Mouse (Mus musculus) kidney, embryonic 15.5 days (tissue): Measurements from ENCODE around the gene 5730522E02Rik. TPM values are rescaled to one million over a fixed set of nuclear protein-coding genes. Genes with fewer than 3 reads are reported as not detected.

Source experiments
- ATAC-seq: fragments of 200-750 bp; cut with Nextera tagmentation; replicated peaks from 2 replicates; pipeline ENCODE4 v1.8.0; 2017; ENCODE audit warnings: moderate TSS enrichment; ENCODE audit not compliant: low FRiP score
- H3K27ac ChIP-seq: fragments of 300-500 bp; sonication (generic); 2 replicates; pipeline ENCODE4 v1.5.1; 2015; ENCODE audit warnings: mild to moderate bottlenecking, inconsistent platforms
- H3K27me3 ChIP-seq: fragments of 300-500 bp; sonication (generic); 2 replicates; pipeline ENCODE4 v1.6.1; 2015; ENCODE audit warnings: inconsistent platforms
- H3K36me3 ChIP-seq: fragments of 300-500 bp; sonication (generic); 2 replicates; pipeline ENCODE4 v1.6.1; 2015; ENCODE audit warnings: inconsistent platforms
- H3K4me1 ChIP-seq: fragments of 300-500 bp; sonication (generic); 2 replicates; pipeline ENCODE4 v1.6.1; 2015; ENCODE audit warnings: inconsistent platforms
- H3K4me2 ChIP-seq: fragments of 300-500 bp; sonication (generic); 2 replicates; pipeline ENCODE4 v1.6.1; 2015; ENCODE audit warnings: moderate library complexity, mild to moderate bottlenecking, inconsistent platforms
- H3K4me3 ChIP-seq: fragments of 300-500 bp; sonication (generic); replicated peaks from 2 replicates; pipeline ENCODE4 v1.5.1; 2015; ENCODE audit warnings: mild to moderate bottlenecking, inconsistent platforms
- H3K9ac ChIP-seq: fragments of 300-500 bp; sonication (generic); 2 replicates; pipeline ENCODE4 v1.6.1; 2015; ENCODE audit warnings: mild to moderate bottlenecking, inconsistent platforms
- H3K9me3 ChIP-seq: fragments of 300-500 bp; sonication (generic); replicated peaks from 2 replicates; pipeline ENCODE4 v1.6.1; 2016; ENCODE audit warnings: inconsistent platforms
- WGBS: fragments of 180-500 bp; shearing (Covaris S2); methylation state at CpG from one replicate; pipeline ENCODE4 v1.1.7; 2015; ENCODE audit warnings: mixed read lengths; 5-methylcytosine and 5-hydroxymethylcytosine counted together
- polyA plus RNA-seq: library from polyadenylated mRNA; unstranded; fragments of >200 nt; fragmentation: Nextera tagmentation; extraction: Ambion mirVana; gene quantifications from 2 replicates; pipeline ENCODE4 v1.2.1, GENCODE M21; 2015

5730522E02Rik gene
- polyA plus RNA-seq, 1 experiment from 2014 or later, result 3.0 TPM

DNA sequence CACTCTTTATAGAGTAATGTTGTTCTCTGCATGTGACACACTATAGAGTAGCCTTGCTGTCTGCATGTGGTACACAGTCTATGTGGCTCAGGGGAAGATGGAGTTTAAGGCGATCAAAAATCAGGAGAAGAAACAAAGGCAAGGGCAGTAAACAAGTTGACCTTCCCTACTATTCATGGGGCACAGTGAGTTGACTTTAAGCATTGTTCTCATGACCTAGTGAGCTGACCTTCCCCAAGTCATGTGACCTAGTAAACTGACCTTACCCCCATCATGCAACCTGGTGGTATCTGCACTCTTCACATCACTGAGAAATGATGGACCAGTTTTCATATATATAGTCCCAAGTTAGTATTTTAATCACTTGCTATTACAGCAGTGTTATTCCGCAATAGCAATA, 40.0 kb downstream of the 5730522E02Rik start:
- H3K4me3 ChIP-seq, result no peak overlapping the region
- no peak overlapping the region for H3K4me2 ChIP-seq
- 86% methylated on average over 2 of the region's 2 CpGs for WGBS
- no peaks in the 10 kb centered on the region for H3K27me3 ChIP-seq
- no peak overlapping the region for H3K9ac ChIP-seq
- no peaks in the 10 kb centered on the region for H3K36me3 ChIP-seq
- ATAC-seq, result no peak
- H3K27ac ChIP-seq, result no peak overlapping the region
- H3K9me3 ChIP-seq, result no peaks in the 10 kb centered on the region
- no peaks in the 10 kb centered on the region for H3K4me1 ChIP-seq

DNA sequence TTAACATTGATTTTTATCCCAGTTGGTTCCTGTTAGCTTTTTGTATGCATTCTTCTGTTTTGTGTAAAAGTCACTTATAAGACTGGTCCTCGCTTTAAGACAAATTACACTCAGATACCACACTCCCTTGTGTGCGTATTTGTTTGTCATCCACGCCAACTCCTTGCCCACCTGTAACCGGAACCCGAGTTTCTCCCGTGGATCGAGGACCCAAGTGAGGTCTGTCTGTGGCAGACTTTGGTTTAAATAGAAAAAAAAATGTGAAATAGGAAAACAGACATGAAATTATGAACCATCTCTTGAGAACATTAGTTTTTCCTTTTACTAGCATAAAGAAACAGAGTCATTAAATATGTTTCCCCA, 43.0 kb downstream of the 5730522E02Rik start:
- H3K4me1 ChIP-seq, result no peaks in the 10 kb centered on the region
- H3K4me3 ChIP-seq, result no peak overlapping the region
- no peak overlapping the region for H3K27ac ChIP-seq
- no peaks in the 10 kb centered on the region for H3K9me3 ChIP-seq
- 92% methylated on average over 7 of the region's 7 CpGs for WGBS
- H3K4me2 ChIP-seq, result no peak overlapping the region
- H3K36me3 ChIP-seq, result no peaks in the 10 kb centered on the region
- ATAC-seq, result no peak
- H3K9ac ChIP-seq, result no peak overlapping the region
- H3K27me3 ChIP-seq, result no peaks in the 10 kb centered on the region

GRCm38 (mm10) chr11:26166966-26167608, 43.5 kb downstream of the 5730522E02Rik start:
- no peaks in the 10 kb centered on the region for H3K4me1 ChIP-seq
- H3K4me3 ChIP-seq, result no peak overlapping the region
- ATAC-seq, result no peak
- no peaks in the 10 kb centered on the region for H3K36me3 ChIP-seq
- H3K4me2 ChIP-seq, result no peak overlapping the region
- H3K27ac ChIP-seq, result no peak overlapping the region
- H3K27me3 ChIP-seq, result no peaks in the 10 kb centered on the region
- 73% methylated on average over 4 of the region's 4 CpGs for WGBS
- H3K9me3 ChIP-seq, result no peaks in the 10 kb centered on the region
- H3K9ac ChIP-seq, result no peak overlapping the region

- Histone ChIP-seq H3K9ac (no peak overlapping the region), H3K4me3 (no peak overlapping the region), H3K9me3 (no peaks in the 10 kb centered on the region), H3K27me3 (no peaks in the 10 kb centered on the region), H3K4me2 (no peak overlapping the region), H3K4me1 (no peaks in the 10 kb centered on the region; the same call in 1 of the 2 replicates), H3K36me3 (no peaks in the 10 kb centered on the region), H3K27ac (no peak overlapping the region)
- ATAC-seq, result no peak
- WGBS, result 84% methylated on average over 5 of the region's 5 CpGs
Observed at GRCm38 (mm10) chr11:26164651-26165259, 45.8 kb downstream of the 5730522E02Rik start.

DNA sequence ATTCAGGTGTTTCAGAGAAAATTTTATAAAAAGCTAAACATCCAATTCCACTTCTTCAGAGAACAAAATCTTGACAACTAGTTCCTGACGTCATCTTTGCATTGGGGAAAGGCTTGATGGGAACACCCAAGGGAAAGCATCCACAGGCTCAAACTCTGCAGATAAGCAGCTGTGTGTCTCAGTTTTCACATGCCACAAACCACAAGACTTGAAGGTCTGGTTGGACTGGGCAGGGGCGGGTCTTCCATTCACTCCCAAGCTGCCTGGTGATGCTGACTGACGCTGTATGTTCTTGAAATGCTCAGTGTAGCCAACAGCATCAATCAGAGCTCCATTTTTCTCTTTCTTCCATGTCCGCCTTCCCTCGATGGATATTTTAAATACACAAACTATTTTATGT, 49.2 kb downstream of the 5730522E02Rik start:
- no peaks in the 10 kb centered on the region for H3K36me3 ChIP-seq
- no peak overlapping the region for H3K27ac ChIP-seq
- ATAC-seq, result no peak
- no peaks in the 10 kb centered on the region for H3K9me3 ChIP-seq
- H3K27me3 ChIP-seq, result no peaks in the 10 kb centered on the region
- no peak overlapping the region for H3K4me2 ChIP-seq
- H3K4me3 ChIP-seq, result no peak overlapping the region
- H3K9ac ChIP-seq, result no peak overlapping the region
- WGBS, result 76% methylated on average over 5 of the region's 5 CpGs
- no peaks in the 10 kb centered on the region; the same call in 1 of the 2 replicates for H3K4me1 ChIP-seq

- ATAC-seq, result no peak
- no peaks in the 10 kb centered on the region for H3K36me3 ChIP-seq
- 66% methylated on average over 3 of the region's 3 CpGs for WGBS
Observed at GRCm38 (mm10) chr11:26159033-26159432, 51.5 kb downstream of the 5730522E02Rik start.

DNA sequence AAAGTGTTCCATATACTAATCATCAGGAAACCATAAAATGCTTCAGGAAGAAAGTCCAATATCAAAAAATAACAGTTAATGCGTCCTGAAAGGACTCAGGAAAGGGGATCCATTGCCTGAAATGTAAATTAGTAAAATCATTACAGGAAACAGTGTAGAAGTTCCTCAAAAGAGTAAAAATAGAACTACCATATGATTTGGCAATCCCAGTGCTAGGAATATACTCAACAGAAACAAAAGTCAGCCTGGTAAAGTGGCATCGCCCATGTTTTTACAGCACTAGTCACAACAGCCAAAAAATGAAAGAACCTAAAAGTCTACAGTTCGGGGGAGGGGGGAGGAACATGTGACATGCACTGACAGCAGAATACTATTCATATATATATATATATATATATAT, 70.5 kb downstream of the 5730522E02Rik start:
- Histone ChIP-seq H3K4me2 (no peak overlapping the region), H3K9ac (no peak overlapping the region), H3K9me3 (no peaks in the 10 kb centered on the region), H3K36me3 (no peaks in the 10 kb centered on the region), H3K27me3 (no peaks in the 10 kb centered on the region), H3K27ac (no peak overlapping the region), H3K4me1 (no peaks in the 10 kb centered on the region), H3K4me3 (no peak overlapping the region)
- no peak for ATAC-seq
- WGBS, result 78% methylated on average over 3 of the region's 3 CpGs

More at GRCm38 (mm10) chr11:26159033-26159432, 51.5 kb downstream of the 5730522E02Rik start:
- H3K27ac ChIP-seq, result no peak overlapping the region
- H3K27me3 ChIP-seq, result no peaks in the 10 kb centered on the region
- no peak overlapping the region for H3K9ac ChIP-seq
- H3K4me3 ChIP-seq, result no peak overlapping the region
- no peak overlapping the region for H3K4me2 ChIP-seq
- H3K4me1 ChIP-seq, result no peaks in the 10 kb centered on the region; the same call in 1 of the 2 replicates
- H3K9me3 ChIP-seq, result no peaks in the 10 kb centered on the region

DNA sequence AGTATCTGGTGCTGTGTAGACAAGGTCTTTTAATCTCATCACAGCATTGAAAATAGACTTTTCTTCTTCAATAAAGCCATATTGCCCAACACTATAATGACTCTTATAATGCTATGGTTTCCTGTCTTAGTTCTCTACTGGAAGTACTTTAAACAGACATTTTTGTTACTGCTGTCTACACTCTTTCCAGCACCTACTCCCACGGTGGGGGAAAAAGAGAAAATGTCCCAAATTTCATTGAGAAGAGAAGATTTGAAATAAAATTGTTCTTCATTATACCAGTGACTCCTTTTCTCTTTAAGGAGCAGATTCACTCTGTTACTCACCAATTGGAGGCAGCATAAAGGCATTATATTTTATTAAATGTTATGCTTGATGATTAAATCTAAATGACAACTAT, 72.5 kb downstream of the 5730522E02Rik start:
- Histone ChIP-seq H3K4me3 (no peak overlapping the region), H3K27me3 (no peaks in the 10 kb centered on the region)
- WGBS, result 82% methylated on average over 1 of the region's 1 CpGs

DNA sequence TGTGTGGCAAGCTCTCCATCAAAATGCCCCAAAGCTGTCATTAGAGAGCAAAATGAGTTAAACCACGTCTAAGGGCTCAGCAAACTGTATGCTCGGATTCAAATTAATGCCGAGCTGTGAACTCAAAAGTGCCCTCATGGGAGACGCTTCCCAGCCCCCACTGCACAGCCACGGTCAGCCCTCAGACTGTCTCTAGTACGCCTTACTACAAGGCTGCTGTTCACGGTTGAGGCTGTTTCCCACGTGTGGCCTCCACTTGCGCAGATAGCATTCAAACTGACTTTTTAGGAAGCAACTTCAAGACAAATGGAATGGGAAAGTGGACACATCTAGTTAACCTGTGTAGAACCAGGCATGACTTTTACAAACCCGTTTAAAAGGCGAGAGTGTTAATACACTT, 79.7 kb downstream of the 5730522E02Rik start:
- peak; percentile 71; the same call in 1 of the 2 replicates for ATAC-seq
- Histone ChIP-seq H3K9ac (no peak overlapping the region), H3K4me3 (no peak overlapping the region), H3K36me3 (no peaks in the 10 kb centered on the region), H3K27me3 (no peaks in the 10 kb centered on the region), H3K27ac (no peak overlapping the region), H3K9me3 (no peaks in the 10 kb centered on the region), H3K4me2 (peak overlapping the region; percentile 19; the same call in 1 of the 2 replicates), H3K4me1 (peaks cover 4% of the 10 kb centered on the region)
- 13% methylated on average over 11 of the region's 11 CpGs for WGBS

More for the DNA sequence above, 72.5 kb downstream of the 5730522E02Rik start:
- Histone ChIP-seq H3K4me2 (no peak overlapping the region), H3K9me3 (no peaks in the 10 kb centered on the region), H3K27ac (no peak overlapping the region), H3K4me1 (no peaks in the 10 kb centered on the region), H3K9ac (no peak overlapping the region), H3K36me3 (no peaks in the 10 kb centered on the region)
- ATAC-seq, result no peak

- H3K4me1 ChIP-seq, result peaks cover 4% of the 10 kb centered on the region
- H3K9ac ChIP-seq, result no peak overlapping the region
- H3K4me3 ChIP-seq, result no peak overlapping the region
- no peak for ATAC-seq
- 65% methylated on average over 2 of the region's 2 CpGs for WGBS
- no peaks in the 10 kb centered on the region for H3K27me3 ChIP-seq
- H3K27ac ChIP-seq, result no peak overlapping the region
- H3K36me3 ChIP-seq, result no peaks in the 10 kb centered on the region
- no peak overlapping the region for H3K4me2 ChIP-seq
- no peaks in the 10 kb centered on the region for H3K9me3 ChIP-seq
Observed at GRCm38 (mm10) chr11:26129054-26129453, 81.5 kb downstream of the 5730522E02Rik start.

- ATAC-seq, result no peak
- Histone ChIP-seq H3K4me2 (no peak overlapping the region), H3K9me3 (no peaks in the 10 kb centered on the region), H3K36me3 (no peaks in the 10 kb centered on the region), H3K27me3 (no peaks in the 10 kb centered on the region), H3K4me3 (no peak overlapping the region), H3K9ac (no peak overlapping the region), H3K27ac (no peak overlapping the region), H3K4me1 (peaks cover 4% of the 10 kb centered on the region)
- WGBS, result 40% methylated on average over 2 of the region's 2 CpGs
Observed at GRCm38 (mm10) chr11:26128385-26128784, 82.2 kb downstream of the 5730522E02Rik start.

- Histone ChIP-seq H3K4me3 (no peak overlapping the region), H3K9me3 (no peaks in the 10 kb centered on the region), H3K9ac (no peak overlapping the region), H3K36me3 (no peaks in the 10 kb centered on the region), H3K4me1 (peaks cover 2% of the 10 kb centered on the region), H3K27me3 (no peaks in the 10 kb centered on the region), H3K27ac (no peak overlapping the region), H3K4me2 (no peak overlapping the region)
- ATAC-seq, result no peak
Observed at GRCm38 (mm10) chr11:26125923-26126322, 84.6 kb downstream of the 5730522E02Rik start.
